8 mouse cellular contexts compared by ENCODE assay signal in the genomic region with DNA sequence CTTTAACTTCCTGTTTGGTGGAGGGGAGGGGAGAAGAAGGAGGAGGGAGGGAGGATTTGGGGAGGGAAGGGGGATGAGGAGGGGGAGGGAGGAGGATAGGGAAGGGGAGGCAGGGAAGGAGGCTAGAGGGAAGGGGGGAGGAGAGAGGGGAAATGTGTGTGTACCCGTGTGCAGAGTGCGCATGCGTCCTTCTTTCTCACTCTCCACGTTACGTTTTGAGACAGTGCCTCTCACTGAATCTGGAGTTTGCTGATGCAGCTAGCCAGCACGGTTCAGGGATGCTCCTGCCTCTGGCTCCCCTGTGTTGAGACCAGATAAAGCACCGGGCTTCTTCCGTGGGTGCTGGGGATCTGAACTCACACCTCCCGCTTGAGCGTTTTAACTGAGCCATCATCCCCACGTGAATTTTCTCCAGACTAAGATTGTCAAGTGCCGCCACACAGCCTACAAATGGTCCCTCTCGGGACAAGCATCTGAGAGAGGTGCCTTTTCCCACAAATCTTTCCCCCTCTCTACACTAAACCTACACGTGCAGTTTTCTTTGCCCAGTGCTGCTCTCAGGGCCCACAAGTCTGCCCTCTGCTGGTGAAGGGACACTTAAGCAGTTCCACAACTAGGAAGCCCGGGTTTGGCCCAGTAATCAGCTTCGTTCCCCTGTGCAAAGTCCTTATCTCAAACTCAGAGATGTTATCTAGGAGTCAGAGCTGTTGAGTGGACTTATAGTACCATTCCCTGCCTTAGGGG. TPM values are rescaled to one million over a fixed set of nuclear protein-coding genes. Genes with fewer than 3 reads are reported as not detected.
DNase-seq lines count a peak whose midpoint lies in the region; ATAC-seq and TF ChIP-seq lines count a peak whose summit lies in the region.

No protein-coding gene starts in this region.

- DNase-seq in adipocyte (ENCODE audit: low spot score), result peak; percentile 66
- peak; percentile 72 for DNase-seq in embryo, embryonic 9.5 days (ENCODE audit: extremely low spot score)
- DNase-seq in lung, postnatal 0 days (ENCODE audit: low spot score), result peak; percentile 78
- DNase-seq in retina, embryonic 14.5 days (ENCODE audit: low spot score), result peak; percentile 83

- peak overlapping the region; percentile 63 for H3K4me2 ChIP-seq in heart, embryonic 12.5 days
- peak overlapping the region; percentile 41 for H3K4me2 ChIP-seq in kidney, embryonic 16.5 days (replicated peaks; ENCODE audit: low read depth, low read length)
- peak overlapping the region; percentile 41 for H3K4me2 ChIP-seq in lung, postnatal 0 days (replicated peaks; ENCODE audit: low read depth, low read length)

- no peak overlapping the region for H3ac ChIP-seq in C2C12 (ENCODE audit: control insufficient read depth, insufficient read length, low read depth)

- no peaks in the 10 kb centered on the region for H3K27me3 ChIP-seq in C2C12 (ENCODE audit: control insufficient read depth, insufficient read depth, insufficient read length)
- no peaks in the 10 kb centered on the region for H3K27me3 ChIP-seq in heart, embryonic 12.5 days (replicated peaks)
- H3K27me3 ChIP-seq in kidney, embryonic 16.5 days (ENCODE audit: insufficient read depth, low read length), result no peaks in the 10 kb centered on the region
- H3K27me3 ChIP-seq in lung, postnatal 0 days (replicated peaks; ENCODE audit: insufficient read depth, low read length), result no peaks in the 10 kb centered on the region

- no peak overlapping the region for H3K4me3 ChIP-seq in C2C12 (ENCODE audit: insufficient read depth, poor library complexity, severe bottlenecking)
- H3K4me3 ChIP-seq in heart, embryonic 12.5 days, result peak overlapping the region; percentile 5; the same call in 1 of the 2 replicates
- peak overlapping the region; percentile 24 for H3K4me3 ChIP-seq in kidney, embryonic 16.5 days (ENCODE audit: low read length)
- no peak overlapping the region for H3K4me3 ChIP-seq in lung, postnatal 0 days (ENCODE audit: low read depth, low read length)

- H3K36me3 ChIP-seq in C2C12 (ENCODE audit: control insufficient read depth, insufficient read depth), result no peaks in the 10 kb centered on the region
- no peaks in the 10 kb centered on the region for H3K36me3 ChIP-seq in heart, embryonic 12.5 days
- H3K36me3 ChIP-seq in kidney, embryonic 16.5 days (ENCODE audit: insufficient read depth, low read length), result no peaks in the 10 kb centered on the region
- no peaks in the 10 kb centered on the region for H3K36me3 ChIP-seq in lung, postnatal 0 days (ENCODE audit: insufficient read depth, low read length)

- no peaks in the 10 kb centered on the region for H3K79me2 ChIP-seq in C2C12 (ENCODE audit: control insufficient read depth, insufficient read depth)

- peak; percentile 45 for TF ChIP-seq CTCF in C2C12 (IDR thresholded peaks at IDR 0.05; ENCODE audit: control insufficient read depth, insufficient read depth, insufficient read length)
- TF ChIP-seq CTCF in lung, postnatal 0 days (IDR thresholded peaks at IDR 0.05), result peak; percentile 85

- WGBS in heart, embryonic 12.5 days, result 14% methylated on average over 16 of the region's 16 CpGs
- 15% methylated on average over 16 of the region's 16 CpGs for WGBS in kidney, embryonic 16.5 days
- 12% methylated on average over 16 of the region's 16 CpGs for WGBS in lung, postnatal 0 days

- no peak overlapping the region for H3K27ac ChIP-seq in heart, embryonic 12.5 days (ENCODE audit: poor library complexity, severe bottlenecking)
- no peak overlapping the region for H3K27ac ChIP-seq in kidney, embryonic 16.5 days (ENCODE audit: low read length)
- H3K27ac ChIP-seq in lung, postnatal 0 days (ENCODE audit: low read length), result no peak overlapping the region

- H3K9me3 ChIP-seq in heart, embryonic 12.5 days (replicated peaks), result peaks cover 27% of the 10 kb centered on the region
- H3K9me3 ChIP-seq in kidney, embryonic 16.5 days (ENCODE audit: low read length), result peaks cover 6% of the 10 kb centered on the region; the same call in 1 of the 2 replicates
- H3K9me3 ChIP-seq in lung, postnatal 0 days (ENCODE audit: low read length), result no peaks in the 10 kb centered on the region

- no peak for TF ChIP-seq EP300 in lung, postnatal 0 days (IDR thresholded peaks at IDR 0.05)

- peak; percentile 22; the same call in 1 of the 2 replicates for ATAC-seq in heart, embryonic 12.5 days (ENCODE audit: insufficient number of reproducible peaks, low FRiP score)
- 0 out of 2 replicates have a peak, but pooled peaks have one; percentile 57 for ATAC-seq in kidney, embryonic 16.5 days (ENCODE audit: low FRiP score, low TSS enrichment)
- peak; percentile 68 for ATAC-seq in lung, postnatal 0 days
- ATAC-seq in activated CD4-positive, CD25-positive, alpha-beta regulatory T cell, adult 4 months, result no peak

- H3K9ac ChIP-seq in heart, embryonic 12.5 days, result no peak overlapping the region
- H3K9ac ChIP-seq in kidney, embryonic 16.5 days (replicated peaks; ENCODE audit: low read length), result no peak overlapping the region
- H3K9ac ChIP-seq in lung, postnatal 0 days (replicated peaks; ENCODE audit: low read depth), result no peak overlapping the region

- H3K79me3 ChIP-seq in C2C12 (ENCODE audit: low read depth), result no peaks in the 10 kb centered on the region

- H3K4me1 ChIP-seq in heart, embryonic 12.5 days (replicated peaks), result no peaks in the 10 kb centered on the region
- no peaks in the 10 kb centered on the region; the same call in 1 of the 2 replicates for H3K4me1 ChIP-seq in kidney, embryonic 16.5 days (ENCODE audit: insufficient read depth, low read length)
- H3K4me1 ChIP-seq in lung, postnatal 0 days (ENCODE audit: insufficient read depth, low read depth, low read length), result no peaks in the 10 kb centered on the region

TF ChIP-seq in C2C12, 6 proteins besides CTCF, POLR2A, EP300 and RAD21:
- TF ChIP-seq MYOD1 (IDR thresholded peaks at IDR 0.05; ENCODE audit: control insufficient read depth, insufficient read length, low read depth) (no peak), MYOG (IDR thresholded peaks at IDR 0.05; ENCODE audit: control insufficient read depth, extremely low read depth, insufficient read length) (no peak), FOSL1 (IDR thresholded peaks at IDR 0.05; ENCODE audit: insufficient read depth, low read length, poor library complexity, severe bottlenecking) (no peak), MAX (IDR thresholded peaks at IDR 0.05) (no peak), USF1 (IDR thresholded peaks at IDR 0.05; ENCODE audit: low read depth) (no peak), CEBPB (IDR thresholded peaks at IDR 0.05; ENCODE audit: low read depth) (no peak)

RNA-seq across cellular contexts. Expression of a gene that starts 13.4 kb away (rescaled TPM):
- polyA plus RNA-seq in C2C12 (2012; fragmentation: generic; extraction: Trizol), result 61.5 TPM
- polyA plus RNA-seq in heart, embryonic 12.5 days (2016; fragmentation: Nextera tagmentation; extraction: Ambion mirVana), result 61.1 and 63.8 TPM in 2 replicates
- polyA plus RNA-seq in kidney, embryonic 16.5 days (2015; fragmentation: Nextera tagmentation; extraction: Ambion mirVana), result 79.5 and 88.4 TPM in 2 replicates
- 23.0 and 24.9 TPM in 2 replicates for polyA plus RNA-seq in lung, postnatal 0 days (2015; fragmentation: Nextera tagmentation; extraction: Ambion mirVana)
- polyA plus RNA-seq in activated CD4-positive, CD25-positive, alpha-beta regulatory T cell, adult 4 months (2017; shearing (Covaris generic)), result 10 to 100 TPM; 27.9 to 31.7 TPM

RNA-seq across cellular contexts. Expression of a gene that starts 58.4 kb away (rescaled TPM):
- polyA plus RNA-seq in C2C12 (2012; fragmentation: generic; extraction: Trizol), result 21.7 TPM
- 159 and 165 TPM in 2 replicates for polyA plus RNA-seq in heart, embryonic 12.5 days (2016; fragmentation: Nextera tagmentation; extraction: Ambion mirVana)
- 80.7 and 83.5 TPM in 2 replicates for polyA plus RNA-seq in kidney, embryonic 16.5 days (2015; fragmentation: Nextera tagmentation; extraction: Ambion mirVana)
- polyA plus RNA-seq in lung, postnatal 0 days (2015; fragmentation: Nextera tagmentation; extraction: Ambion mirVana), result 79.1 and 86.4 TPM in 2 replicates
- 10 to 100 TPM; 45.5 to 49.5 TPM for polyA plus RNA-seq in activated CD4-positive, CD25-positive, alpha-beta regulatory T cell, adult 4 months (2017; shearing (Covaris generic))

Comparison
In these comparisons a context has a peak if more than half of its experiments do, and no peak if none do; other contexts are left out.
1. H3K4me3 ChIP-seq: peak in heart, embryonic 12.5 days (single experiment) and kidney, embryonic 16.5 days (single experiment); none in C2C12 (single experiment) and lung, postnatal 0 days (single experiment).
2. Peak in every context shown above with its lines, with median percentiles within 50 percentile points of each other: DNase-seq and H3K4me2 ChIP-seq.